Mouse (Mus musculus) CH12.LX (cell line): Measurements from ENCODE around the gene Pde4dip.

Source experiments
- CTCF ChIP-seq, 2 experiments: IDR thresholded peaks in 1 of 2; conservative IDR thresholded peaks in 1 of 2; 2 replicates each; pipeline ENCODE4 v1.5.1; 2011 to 2012; ENCODE audit warnings: low read depth in 2 of 2, low read length in 2 of 2, improper control_type of control experiment in 1 of 2, inconsistent platforms in 1 of 2, mild to moderate bottlenecking in 1 of 2, moderate library complexity in 1 of 2
- ELF1 ChIP-seq: IDR thresholded peaks from 2 replicates; pipeline ENCODE4 v1.6.1; 2014; ENCODE audit warnings: low read depth, mild to moderate bottlenecking, inconsistent platforms, low read length, improper control_type of control experiment
- EP300 ChIP-seq: IDR thresholded peaks from 2 replicates; pipeline ENCODE4 v1.6.1; 2011; ENCODE audit warnings: low read length, improper control_type of control experiment
- ETS1 ChIP-seq: conservative IDR thresholded peaks from 2 replicates; pipeline ENCODE4 v1.6.1; 2012; ENCODE audit warnings: low read depth, mild to moderate bottlenecking, inconsistent platforms, low read length, improper control_type of control experiment, moderate library complexity
- MXI1 ChIP-seq: IDR thresholded peaks from 2 replicates; pipeline ENCODE4 v1.6.1; 2011; ENCODE audit warnings: mild to moderate bottlenecking, low read depth, low read length, improper control_type of control experiment
- POLR2A ChIP-seq: IDR thresholded peaks from 2 replicates; pipeline ENCODE4 v1.6.1; 2011; ENCODE audit warnings: low read depth, mild to moderate bottlenecking, improper control_type of control experiment, low read length
- POLR2AphosphoS2 ChIP-seq: IDR thresholded peaks from 2 replicates; pipeline ENCODE4 v1.6.1; 2011; ENCODE audit warnings: low read depth, low read length, improper control_type of control experiment
- SIN3A ChIP-seq: IDR thresholded peaks from 2 replicates; pipeline ENCODE4 v1.6.1; 2012; ENCODE audit warnings: low read length, improper control_type of control experiment, inconsistent platforms
- TCF12 ChIP-seq: IDR thresholded peaks from 2 replicates; pipeline ENCODE4 v1.6.1; 2014; ENCODE audit warnings: low read depth, mild to moderate bottlenecking, inconsistent platforms, low read length, improper control_type of control experiment
- USF1 ChIP-seq: IDR thresholded peaks from 2 replicates; pipeline ENCODE4 v1.6.1; 2014; ENCODE audit warnings: low read depth, mild to moderate bottlenecking, inconsistent platforms, low read length, improper control_type of control experiment
- USF2 ChIP-seq: conservative IDR thresholded peaks from 2 replicates; pipeline ENCODE4 v1.6.1; 2011; ENCODE audit warnings: low read depth, low read length, improper control_type of control experiment
- ZC3H11A ChIP-seq: IDR thresholded peaks from 2 replicates; pipeline ENCODE4 v1.6.1; 2012; ENCODE audit warnings: low read depth, mild to moderate bottlenecking, inconsistent platforms, low read length, improper control_type of control experiment
- ZKSCAN1 ChIP-seq: IDR thresholded peaks from 2 replicates; pipeline ENCODE4 v1.6.1; 2012; ENCODE audit warnings: low read depth, inconsistent platforms, low read length, improper control_type of control experiment, borderline replicate concordance
- ZMIZ1 ChIP-seq: IDR thresholded peaks from 2 replicates; pipeline ENCODE4 v1.6.1; 2012; ENCODE audit warnings: low read depth, mild to moderate bottlenecking, inconsistent platforms, low read length, improper control_type of control experiment

DNA sequence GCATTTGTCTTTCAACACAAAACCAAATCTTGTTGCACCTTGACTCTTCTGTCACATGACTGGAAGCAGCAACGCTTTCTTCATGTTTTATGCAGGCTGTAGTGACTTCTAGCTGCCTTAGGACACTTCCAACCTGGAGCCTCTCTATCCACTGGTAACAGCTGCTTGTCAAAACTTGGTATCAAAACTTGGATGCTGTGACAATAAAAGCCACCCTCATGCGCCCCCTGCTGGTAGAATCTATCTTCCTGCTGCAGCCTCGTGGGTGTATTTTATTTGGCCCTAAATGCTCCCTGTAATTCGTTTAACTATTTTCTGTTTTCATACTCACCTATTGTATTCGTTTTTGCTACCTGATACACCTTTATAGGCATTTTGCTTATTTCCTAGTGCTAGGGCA lies 9.3 kb downstream of the Pde4dip start:
- TF ChIP-seq CTCF (conservative IDR thresholded peaks at IDR 0.05 in 1 of 2, IDR thresholded peaks at IDR 0.05 in 1 of 2; ENCODE audit: low read depth in 2 of 2, low read length in 2 of 2), result peak; percentile 76 to 89
- no peak for TF ChIP-seq POLR2A
- TF ChIP-seq ZKSCAN1, result no peak
- TF ChIP-seq USF2, result no peak
- TF ChIP-seq POLR2AphosphoS2, result no peak
- TF ChIP-seq ZC3H11A, result peak; percentile 59; the same call in 1 of the 2 replicates
- no peak for TF ChIP-seq ELF1
- TF ChIP-seq ZMIZ1, result no peak
- 0 out of 2 replicates have a peak, but pooled peaks have one; percentile 29 for TF ChIP-seq TCF12
- no peak for TF ChIP-seq USF1
- TF ChIP-seq EP300, result no peak
- TF ChIP-seq ETS1, result no peak
- peak; percentile 70 for TF ChIP-seq SIN3A
- no peak for TF ChIP-seq MXI1
